Mouse (Mus musculus) heart, embryonic 16.5 days (tissue): Measurements from ENCODE around the gene Shld1. TPM values are rescaled to one million over a fixed set of nuclear protein-coding genes. Genes with fewer than 3 reads are reported as not detected.

Source experiments
- ATAC-seq: fragments of 200-750 bp; cut with Nextera tagmentation; replicated peaks from 2 replicates; pipeline ENCODE4 v1.8.0; 2017; ENCODE audit warnings: moderate number of reproducible peaks; ENCODE audit not compliant: insufficient read depth, low FRiP score; ENCODE audit errors: extremely low read depth
- H3K27ac ChIP-seq: fragments of 300-500 bp; sonication (generic); 2 replicates; pipeline ENCODE4 v1.5.1; 2014; ENCODE audit warnings: mild to moderate bottlenecking, low read length, control low read depth, moderate library complexity
- H3K27me3 ChIP-seq: fragments of 300-500 bp; sonication (generic); 2 replicates; pipeline ENCODE4 v1.6.1; 2014; ENCODE audit warnings: low read length, mixed read lengths; ENCODE audit not compliant: control insufficient read depth, insufficient read depth
- H3K36me3 ChIP-seq: fragments of 300-500 bp; sonication (generic); 2 replicates; pipeline ENCODE4 v1.6.1; 2014; ENCODE audit not compliant: control insufficient read depth, insufficient read depth
- H3K4me1 ChIP-seq: fragments of 300-500 bp; sonication (generic); 2 replicates; pipeline ENCODE4 v1.6.1; 2014; ENCODE audit warnings: low read length, mixed read lengths; ENCODE audit not compliant: control insufficient read depth, insufficient read depth
- H3K4me2 ChIP-seq: fragments of 300-500 bp; sonication (generic); 2 replicates; pipeline ENCODE4 v1.6.1; 2014; ENCODE audit warnings: low read depth, mild to moderate bottlenecking, control low read depth, low read length
- H3K4me3 ChIP-seq: fragments of 300-500 bp; sonication (generic); 2 replicates; pipeline ENCODE4 v1.5.1; 2014; ENCODE audit warnings: mild to moderate bottlenecking, control low read depth, low read length
- H3K9ac ChIP-seq: fragments of 300-500 bp; sonication (generic); 2 replicates; pipeline ENCODE4 v1.6.1; 2014; ENCODE audit warnings: low read length, control low read depth
- H3K9me3 ChIP-seq: fragments of 300-500 bp; sonication (generic); replicated peaks from 2 replicates; pipeline ENCODE4 v1.6.1; 2016; ENCODE audit warnings: low read length; ENCODE audit not compliant: control insufficient read depth
- whole genome bisulfite sequencing: fragments of 180-500 bp; shearing (Covaris S2); extraction: QIAGEN DNeasy Blood & Tissue Kit; methylation state at CpG from one replicate; pipeline ENCODE4 v1.1.7; 2014; 5-methylcytosine and 5-hydroxymethylcytosine counted together
- polyA plus RNA-seq: library from polyadenylated mRNA; unstranded; fragments of >200 nt; fragmentation: Nextera tagmentation; extraction: Ambion mirVana; gene quantifications from 2 replicates; pipeline ENCODE4 v1.2.1, GENCODE M21; 2015

The Shld1 gene
- polyA plus RNA-seq, 1 experiment from 2014 or later, result 11.4 TPM

DNA sequence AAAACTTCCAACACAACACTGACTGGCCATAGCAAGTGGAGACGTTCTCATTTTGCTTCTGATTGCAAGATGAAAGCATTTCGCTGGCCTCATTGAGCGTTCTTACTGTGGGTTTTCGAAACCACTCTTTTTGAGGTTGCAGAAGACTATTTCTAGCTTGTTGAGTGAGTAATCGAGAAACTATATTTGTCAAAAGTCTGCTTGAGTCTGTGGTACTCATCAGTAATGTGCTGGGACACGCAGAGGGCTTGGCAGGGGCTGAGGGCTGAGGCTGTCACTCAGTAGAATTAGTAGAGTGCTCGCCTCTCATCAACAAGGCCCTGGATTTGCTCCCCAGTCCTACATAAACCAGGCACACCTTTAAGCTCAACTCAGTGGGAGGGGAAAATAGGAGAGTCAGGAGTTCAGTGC is 1.9 kb downstream of the Shld1 start:
- no peak overlapping the region for H3K27ac ChIP-seq
- no peak overlapping the region for H3K4me3 ChIP-seq
- H3K27me3 ChIP-seq, result no peaks in the 10 kb centered on the region
- H3K9me3 ChIP-seq, result no peaks in the 10 kb centered on the region
- ATAC-seq, result no peak
- 70% methylated on average over 7 of the region's 7 CpGs for WGBS
- no peaks in the 10 kb centered on the region for H3K36me3 ChIP-seq
- peaks cover 14% of the 10 kb centered on the region for H3K4me1 ChIP-seq
- no peak overlapping the region for H3K9ac ChIP-seq
- no peak overlapping the region for H3K4me2 ChIP-seq

DNA sequence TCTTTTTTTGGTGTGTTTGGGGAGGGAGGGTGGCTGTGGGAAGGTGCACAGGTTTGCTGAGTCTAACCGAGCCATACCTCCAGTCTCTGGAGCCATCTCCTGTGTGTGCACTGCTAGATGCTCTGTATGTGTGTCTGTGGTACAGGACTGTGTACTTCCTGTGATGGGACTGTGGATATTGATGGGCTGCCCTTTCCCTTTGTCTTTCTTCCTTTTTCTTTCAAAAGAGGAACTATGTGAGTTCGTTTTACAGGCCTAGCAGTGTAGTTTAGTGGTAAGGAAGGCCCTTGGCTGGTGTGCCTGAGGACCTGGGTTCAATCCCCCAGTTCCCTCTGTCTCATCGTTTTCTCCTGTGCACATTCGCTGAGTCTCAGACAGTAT is 2.4 kb downstream of the Shld1 start:
- Histone ChIP-seq H3K9me3 (no peaks in the 10 kb centered on the region), H3K9ac (no peak overlapping the region), H3K4me1 (peaks cover 14% of the 10 kb centered on the region), H3K4me2 (no peak overlapping the region), H3K27ac (no peak overlapping the region), H3K36me3 (no peaks in the 10 kb centered on the region), H3K4me3 (no peak overlapping the region), H3K27me3 (no peaks in the 10 kb centered on the region)
- 58% methylated on average over 4 of the region's 4 CpGs for WGBS
- no peak for ATAC-seq

DNA sequence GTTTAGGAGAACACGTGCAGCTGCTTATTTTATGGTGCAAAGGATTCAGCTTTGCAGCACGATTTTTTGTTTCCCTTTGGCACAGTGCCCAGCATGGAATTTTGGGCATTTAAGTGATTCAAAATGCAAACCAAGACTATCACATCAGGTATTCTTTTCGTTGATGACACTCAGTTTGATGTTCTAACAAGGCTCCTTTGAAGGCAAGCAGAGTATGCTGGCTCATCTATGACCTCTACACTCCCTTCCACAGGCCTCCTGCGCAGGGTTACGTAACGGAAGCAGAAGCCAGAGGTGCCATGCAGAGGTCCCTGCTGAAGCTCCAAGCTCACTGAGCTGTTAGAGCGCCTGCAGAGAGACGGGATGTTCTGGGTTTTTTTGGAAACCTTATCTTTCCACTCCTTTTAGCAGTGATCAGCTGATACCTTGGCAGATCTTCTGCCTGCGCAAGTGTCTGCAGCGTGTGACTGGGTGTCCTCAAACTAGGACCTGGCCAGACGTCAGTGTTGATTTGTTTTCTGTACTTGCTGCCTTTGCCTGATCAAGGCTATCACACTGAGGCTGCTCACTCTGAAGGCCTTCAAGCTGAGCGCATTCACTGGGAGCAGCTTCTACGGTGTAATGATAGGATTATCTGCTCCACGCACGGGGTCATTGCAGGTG is 3.0 kb downstream of the Shld1 start:
- Histone ChIP-seq H3K4me3 (no peak overlapping the region), H3K9me3 (no peaks in the 10 kb centered on the region), H3K27me3 (no peaks in the 10 kb centered on the region), H3K36me3 (no peaks in the 10 kb centered on the region), H3K9ac (no peak overlapping the region), H3K4me1 (peaks cover 14% of the 10 kb centered on the region), H3K4me2 (no peak overlapping the region), H3K27ac (peak overlapping the region; percentile 50; the same call in 1 of the 2 replicates)
- WGBS, result 44% methylated on average over 15 of the region's 15 CpGs
- ATAC-seq, result no peak

DNA sequence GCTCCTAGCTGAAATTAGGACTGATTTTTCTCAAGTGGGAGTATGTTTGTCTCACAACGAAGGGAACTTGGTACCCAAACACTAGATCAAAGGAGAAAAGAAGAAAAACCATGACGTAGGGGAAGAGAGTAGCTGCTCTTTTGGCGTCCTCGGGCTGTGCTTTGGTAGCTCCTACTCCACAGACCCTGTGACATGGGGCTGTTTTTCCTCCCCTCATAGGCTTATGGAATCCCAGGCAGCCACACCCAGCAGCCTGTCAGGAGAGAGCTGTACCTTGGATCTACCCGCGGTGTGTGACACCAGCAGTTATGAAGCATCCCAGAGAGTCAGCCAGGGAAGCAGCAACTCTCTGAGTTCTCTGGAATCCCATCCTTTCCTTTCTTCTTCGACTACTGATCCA is 5.0 kb downstream of the Shld1 start:
- WGBS, result 50% methylated on average over 7 of the region's 7 CpGs
- no peak overlapping the region for H3K4me2 ChIP-seq
- H3K9me3 ChIP-seq, result no peaks in the 10 kb centered on the region
- no peak overlapping the region for H3K4me3 ChIP-seq
- ATAC-seq, result no peak
- no peaks in the 10 kb centered on the region for H3K27me3 ChIP-seq
- no peak overlapping the region for H3K27ac ChIP-seq
- peaks cover 4% of the 10 kb centered on the region; the same call in 1 of the 2 replicates for H3K36me3 ChIP-seq
- H3K9ac ChIP-seq, result no peak overlapping the region
- H3K4me1 ChIP-seq, result peaks cover 17% of the 10 kb centered on the region

DNA sequence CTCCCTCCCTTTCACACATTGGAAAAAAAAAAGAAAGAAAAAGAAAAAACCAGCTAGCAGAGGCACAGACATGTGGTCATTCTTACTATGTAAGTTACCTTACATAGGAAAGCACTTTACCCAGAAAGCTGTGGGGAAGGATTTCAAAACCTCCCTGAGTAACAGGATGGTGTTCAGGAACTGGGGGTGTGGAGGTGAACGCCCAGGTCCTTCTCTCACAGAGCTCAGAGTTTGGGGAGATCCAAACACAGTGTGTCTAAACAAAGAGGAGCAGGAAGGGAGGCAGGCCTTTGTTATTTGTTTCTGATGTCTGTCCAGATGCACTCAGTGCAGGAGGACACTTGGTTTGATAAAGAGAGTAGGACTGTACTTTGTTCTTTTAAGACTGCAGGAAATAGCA is 5.6 kb downstream of the Shld1 start:
- no peak overlapping the region for H3K9ac ChIP-seq
- H3K4me3 ChIP-seq, result no peak overlapping the region
- peaks cover 16% of the 10 kb centered on the region for H3K4me1 ChIP-seq
- WGBS, result 47% methylated on average over 1 of the region's 1 CpGs
- H3K36me3 ChIP-seq, result peaks cover 4% of the 10 kb centered on the region; the same call in 1 of the 2 replicates
- ATAC-seq, result no peak
- no peak overlapping the region for H3K27ac ChIP-seq
- H3K4me2 ChIP-seq, result no peak overlapping the region
- no peaks in the 10 kb centered on the region for H3K9me3 ChIP-seq
- H3K27me3 ChIP-seq, result no peaks in the 10 kb centered on the region

DNA sequence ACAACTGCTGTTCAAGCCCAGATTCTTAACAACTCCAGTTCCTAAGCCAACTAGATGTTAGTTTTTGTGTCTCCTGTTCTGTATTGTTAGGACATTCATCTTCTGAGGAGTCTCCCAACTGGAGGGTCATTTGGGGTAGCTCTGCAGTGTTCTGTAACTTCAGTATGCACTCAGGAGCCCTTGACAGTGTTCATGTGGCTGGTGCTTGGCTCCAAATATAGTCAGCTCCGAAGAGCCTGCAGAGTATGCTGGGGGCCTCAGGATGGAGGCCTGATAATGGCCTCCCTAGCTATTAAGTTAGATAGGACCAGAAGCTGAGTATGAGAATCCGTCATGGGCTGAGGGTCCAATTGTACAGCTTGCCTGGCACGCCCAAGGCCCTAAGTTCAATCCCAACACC is 7.2 kb downstream of the Shld1 start:
- Histone ChIP-seq H3K4me3 (no peak overlapping the region), H3K36me3 (peaks cover 4% of the 10 kb centered on the region; the same call in 1 of the 2 replicates), H3K4me1 (peaks cover 16% of the 10 kb centered on the region), H3K27me3 (no peaks in the 10 kb centered on the region), H3K9me3 (no peaks in the 10 kb centered on the region), H3K27ac (no peak overlapping the region), H3K9ac (no peak overlapping the region), H3K4me2 (no peak overlapping the region)
- WGBS, result 54% methylated on average over 3 of the region's 3 CpGs
- no peak for ATAC-seq

DNA sequence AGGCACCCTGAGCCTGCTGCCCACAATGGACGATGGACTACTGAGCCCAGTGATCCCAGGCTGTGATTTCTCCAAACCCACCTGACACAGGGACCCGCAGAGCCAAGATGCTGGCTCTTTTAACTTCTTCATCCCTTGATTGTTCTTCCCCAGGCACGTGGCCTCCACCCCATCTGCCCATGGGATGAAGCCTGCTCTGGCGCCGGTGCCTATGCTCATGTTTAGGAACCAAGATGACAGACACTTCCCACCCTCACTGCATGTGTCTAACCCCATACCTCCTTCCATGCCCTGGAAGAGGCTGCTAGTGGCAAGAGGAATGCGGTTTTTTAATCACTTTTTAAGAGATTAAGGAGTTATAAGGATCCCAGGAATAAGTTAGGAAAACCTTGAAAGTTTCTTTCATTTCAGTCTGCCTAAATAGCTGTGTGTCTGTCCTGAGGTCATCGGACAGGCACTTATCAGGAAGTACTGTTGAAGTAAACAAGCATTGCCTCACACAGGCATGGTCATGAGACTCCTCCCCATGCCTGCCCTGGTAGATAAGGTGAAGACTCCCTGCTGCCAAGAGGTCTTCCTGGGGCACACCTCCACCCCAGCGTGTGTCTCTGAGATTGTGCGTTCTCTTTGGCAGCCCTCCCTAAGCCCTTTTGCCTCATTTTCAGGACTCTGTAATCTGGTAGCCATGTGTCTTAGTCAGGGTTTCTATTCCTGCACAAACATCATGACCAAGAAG is 8.8 kb downstream of the Shld1 start:
- ATAC-seq, result no peak
- Histone ChIP-seq H3K4me1 (peaks cover 8% of the 10 kb centered on the region), H3K27me3 (no peaks in the 10 kb centered on the region), H3K4me2 (no peak overlapping the region), H3K36me3 (peaks cover 4% of the 10 kb centered on the region; the same call in 1 of the 2 replicates), H3K4me3 (no peak overlapping the region), H3K27ac (no peak overlapping the region), H3K9ac (no peak overlapping the region), H3K9me3 (no peaks in the 10 kb centered on the region)
- WGBS, result 52% methylated on average over 9 of the region's 9 CpGs

DNA sequence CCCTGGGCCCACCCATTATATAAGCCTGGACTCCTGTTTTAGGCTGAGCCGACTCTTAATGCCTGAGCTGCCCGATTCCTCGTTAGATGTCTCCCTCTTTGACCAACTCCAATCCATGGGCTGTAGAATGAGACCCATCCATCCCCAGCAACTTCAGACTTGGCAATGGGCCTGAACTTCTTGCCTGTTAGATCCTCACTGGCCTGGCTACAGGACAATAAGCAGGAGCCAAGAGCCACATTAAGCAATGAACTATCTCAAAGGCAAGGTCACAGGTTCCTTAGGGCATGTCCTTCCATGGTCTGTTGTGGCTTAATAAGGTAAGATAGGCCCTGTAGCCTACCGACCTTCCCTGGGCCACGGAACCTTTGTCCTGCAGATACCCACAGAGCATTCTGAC is 9.8 kb downstream of the Shld1 start:
- WGBS, result 75% methylated on average over 5 of the region's 5 CpGs
- H3K4me1 ChIP-seq, result peaks cover 8% of the 10 kb centered on the region
- H3K9ac ChIP-seq, result no peak overlapping the region
- no peaks in the 10 kb centered on the region for H3K27me3 ChIP-seq
- no peak overlapping the region for H3K27ac ChIP-seq
- no peak overlapping the region for H3K4me2 ChIP-seq
- no peaks in the 10 kb centered on the region for H3K9me3 ChIP-seq
- H3K36me3 ChIP-seq, result peaks cover 4% of the 10 kb centered on the region; the same call in 1 of the 2 replicates
- ATAC-seq, result no peak
- no peak overlapping the region for H3K4me3 ChIP-seq

DNA sequence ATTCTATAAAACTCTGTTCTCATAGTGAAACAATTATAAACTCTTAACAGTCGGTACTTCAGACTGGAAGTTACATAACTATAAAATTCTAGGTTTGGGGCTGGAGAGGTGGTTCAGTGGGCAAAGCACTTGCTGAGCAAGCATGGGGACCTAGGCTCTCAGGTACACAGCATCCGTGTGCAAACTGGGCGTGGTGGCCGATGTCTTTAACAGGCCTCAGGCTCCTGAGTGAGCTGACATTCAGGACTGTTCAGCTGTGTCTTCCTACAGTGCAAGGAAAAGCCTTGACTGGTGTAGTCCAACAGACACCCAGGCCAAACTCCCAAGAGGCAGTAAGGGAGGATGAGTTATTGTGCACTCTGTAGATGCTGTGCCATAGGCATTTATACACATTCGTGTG is 10.5 kb downstream of the Shld1 start:
- Histone ChIP-seq H3K36me3 (peaks cover 4% of the 10 kb centered on the region; the same call in 1 of the 2 replicates), H3K9me3 (no peaks in the 10 kb centered on the region), H3K4me3 (no peak overlapping the region), H3K27me3 (no peaks in the 10 kb centered on the region), H3K9ac (no peak overlapping the region), H3K4me2 (no peak overlapping the region), H3K4me1 (peaks cover 8% of the 10 kb centered on the region), H3K27ac (no peak overlapping the region)
- WGBS, result 78% methylated on average over 5 of the region's 5 CpGs
- no peak for ATAC-seq
